Mouse (Mus musculus) B cell, adult 2 months (primary cell): ENCODE results near the gene Atn1.
"Not testable (repeated sequence)": the region's sequence is repeated elsewhere in the genome, so short reads cannot be mapped to it uniquely, and the experiment has no call there.

ENCODE experiments used
- DNase-seq, 2 experiments: peaks; one replicate each; pipeline ENCODE4 v3.0.0; 2022

The Atn1 gene

DNA sequence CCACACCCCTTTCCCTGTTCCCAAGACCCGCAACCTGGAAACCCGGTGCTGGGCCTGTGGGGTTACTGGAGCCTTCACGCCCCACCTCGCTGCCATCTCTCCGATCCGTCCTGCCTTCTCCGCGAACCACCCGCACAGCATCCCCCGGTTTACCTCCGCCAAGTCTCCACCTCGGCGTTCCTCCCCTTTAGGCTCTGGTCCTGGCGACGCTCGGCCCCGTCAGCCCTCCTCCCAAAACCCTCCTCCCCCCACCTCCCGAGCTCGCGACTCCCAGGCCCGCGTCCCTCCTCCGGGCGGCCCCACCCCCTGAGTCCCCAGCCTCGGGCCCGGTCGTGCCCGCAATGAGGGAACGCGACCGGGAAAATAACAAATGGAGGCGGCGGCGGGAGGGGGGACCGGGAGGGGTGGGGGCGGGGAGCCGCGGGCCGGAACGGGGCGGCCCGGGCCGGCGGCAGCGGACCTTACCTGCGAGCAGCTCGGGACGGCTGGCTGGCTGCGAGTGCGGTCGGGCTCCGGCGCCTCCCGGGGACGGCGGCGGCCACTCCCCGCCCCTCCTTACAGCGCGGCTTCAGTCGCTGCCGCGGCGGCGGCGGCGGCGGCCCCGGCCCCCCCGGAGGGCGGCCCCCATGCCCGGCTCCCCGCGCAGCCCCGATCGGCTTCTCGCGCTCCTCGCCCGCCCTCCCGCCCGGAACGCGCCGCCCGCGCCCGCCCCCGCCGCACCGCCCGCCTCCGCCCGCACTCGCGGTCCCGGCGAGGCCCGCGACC, at the start of gene Atn1, which contains the start of gene Gm45234:
Gene Atn1, minus strand, starts transcription at position 694 of the 765 bp plus-strand sequence.
Gene Gm45234, minus strand, starts transcription at position 191 of the 765 bp plus-strand sequence.
- DNase-seq, result peak; percentile 31 to 43

DNA sequence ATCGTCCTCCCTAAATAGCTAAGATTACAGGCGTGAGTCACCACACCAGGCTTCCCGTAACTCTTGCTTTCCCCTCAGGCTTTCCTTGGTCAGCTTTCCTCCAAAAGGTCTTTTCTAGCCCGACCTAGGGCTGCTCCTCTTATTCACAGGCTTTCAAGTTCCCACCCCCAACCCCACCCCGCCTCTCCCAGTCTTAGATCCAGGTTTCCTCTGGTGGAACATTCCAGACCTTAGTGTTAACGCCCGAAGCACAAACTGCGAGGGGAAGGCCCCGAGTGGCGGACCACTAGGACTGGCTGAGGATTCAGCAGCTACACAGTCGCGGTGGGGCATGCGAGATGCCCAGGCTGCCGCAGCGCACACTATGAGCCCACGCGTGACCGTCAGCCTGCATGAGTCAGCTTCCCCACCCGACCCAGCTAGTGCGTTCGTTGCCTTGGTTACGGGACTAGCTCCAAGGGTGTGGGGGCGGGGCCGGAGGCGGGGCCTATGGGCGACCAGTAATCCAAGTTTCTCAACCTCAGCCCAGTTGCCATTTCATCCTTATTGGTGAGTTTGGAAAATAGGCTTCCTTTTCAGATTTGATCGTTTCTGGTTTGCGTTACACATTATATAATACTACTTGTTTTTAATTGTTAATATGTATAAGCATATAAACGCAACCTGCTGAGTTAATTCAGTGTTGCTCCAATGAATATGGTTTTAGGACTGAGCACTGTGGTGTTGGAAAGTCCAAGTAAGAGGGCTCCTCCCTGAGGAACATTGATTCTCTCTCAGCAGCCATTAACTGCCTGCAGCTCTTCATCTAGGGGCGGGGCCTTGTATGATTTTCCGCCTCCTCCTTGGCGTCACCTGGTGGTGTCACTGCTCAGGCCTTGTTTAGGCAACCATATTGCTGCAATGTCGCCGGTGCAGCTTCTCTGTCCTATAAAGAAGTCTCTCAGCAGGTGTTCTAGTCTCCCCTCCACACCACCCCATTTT, 49.3 kb upstream of the Atn1 start:
- DNase-seq, result peak; percentile 93 to 95

DNA sequence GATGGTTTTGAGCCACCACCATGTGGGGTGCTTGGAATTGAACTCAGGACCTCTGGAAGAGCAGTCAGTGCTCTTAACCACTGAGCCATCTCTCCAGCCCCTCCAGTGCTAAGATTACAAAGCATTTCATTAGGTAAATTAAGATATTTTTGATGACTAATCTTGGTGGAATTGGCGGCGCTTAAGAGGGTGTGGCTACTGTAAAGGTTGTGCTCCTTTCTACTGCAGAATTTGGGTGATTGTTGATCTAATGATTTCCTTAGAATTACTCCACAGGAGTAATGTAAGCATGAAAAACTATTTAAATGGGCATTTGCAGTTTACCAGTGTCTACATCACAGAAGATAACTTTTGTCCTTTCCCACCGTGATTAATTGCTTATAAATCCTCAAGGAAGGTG, 48.0 kb upstream of the Atn1 start:
- DNase-seq, result no peak

DNA sequence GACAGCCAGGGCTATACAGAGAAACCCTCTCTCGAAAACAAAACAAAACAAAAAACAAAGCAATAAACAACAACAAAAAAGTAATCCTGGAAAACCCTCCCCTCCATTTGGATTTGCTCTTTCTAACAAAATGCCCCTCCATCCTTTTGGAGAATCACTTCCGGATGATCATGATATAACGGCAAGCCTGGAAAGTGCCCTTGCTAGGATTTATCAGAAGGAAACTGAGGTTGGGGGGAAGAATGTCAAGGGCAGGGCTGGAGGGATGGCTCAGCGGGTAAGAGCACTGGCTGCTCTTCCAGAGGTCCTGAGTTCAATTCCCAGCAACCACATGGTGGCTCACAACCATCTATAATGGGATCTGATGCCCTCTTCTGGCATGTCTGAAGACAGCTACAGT, 47.4 kb upstream of the Atn1 start:
- not testable (repeated sequence) for DNase-seq

DNA sequence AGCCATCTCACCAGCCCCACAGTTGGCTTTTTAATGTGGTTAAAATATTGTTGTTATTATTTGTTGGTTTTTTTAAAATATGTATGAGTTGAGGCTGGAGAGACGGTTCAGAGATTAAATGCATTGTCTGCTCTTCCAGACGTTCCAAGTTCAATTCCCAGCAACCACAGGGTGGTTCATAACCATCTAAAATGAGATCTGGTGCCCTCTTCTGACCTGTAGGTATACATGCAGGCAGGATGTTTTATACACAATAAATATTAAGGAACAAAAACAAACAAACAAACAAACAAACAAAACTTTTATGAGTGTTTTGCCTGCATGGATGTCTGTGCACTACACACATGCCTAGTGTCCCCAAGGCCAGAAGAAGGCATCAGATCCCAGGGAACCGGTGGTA, 46.7 kb upstream of the Atn1 start:
- DNase-seq, result no peak

DNA sequence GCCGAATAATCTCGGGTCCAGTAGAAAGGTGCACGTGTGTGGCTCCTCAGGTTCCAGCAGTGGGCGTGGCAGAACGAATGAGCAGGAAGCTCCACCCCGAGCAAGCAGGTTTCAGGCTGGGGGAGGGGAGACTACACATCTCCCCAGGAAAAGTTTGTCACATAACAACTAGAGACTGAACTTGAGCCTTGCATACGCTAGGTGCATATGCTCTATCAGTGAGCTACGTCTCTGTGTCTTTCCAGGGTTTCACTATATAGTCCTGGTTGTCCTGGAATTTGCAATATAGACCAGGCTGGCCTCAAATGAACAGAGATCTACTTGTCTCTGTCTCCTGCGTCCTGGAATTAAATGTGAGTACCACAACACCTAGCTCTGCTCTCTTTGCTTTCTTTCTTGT, 46.1 kb upstream of the Atn1 start:
- not testable (repeated sequence) for DNase-seq

DNA sequence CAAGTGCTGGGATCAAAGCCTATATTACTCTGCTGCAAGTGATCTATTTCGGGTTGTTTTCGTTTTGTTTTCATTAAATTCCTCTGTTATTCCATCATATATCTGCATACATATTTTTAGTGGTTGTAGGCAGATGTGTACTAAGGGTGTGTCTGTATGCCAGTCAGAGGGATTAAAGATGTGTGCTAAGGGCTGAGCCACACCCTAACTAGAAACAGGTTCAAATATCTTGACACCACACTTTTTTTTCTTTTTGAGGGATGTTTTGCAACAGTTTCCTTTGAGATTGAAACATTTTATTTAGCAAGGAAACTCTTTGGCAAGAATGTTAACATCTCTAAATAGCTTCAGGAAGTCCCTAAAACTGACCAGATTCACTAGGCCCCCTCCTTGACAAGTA, 39.9 kb upstream of the Atn1 start:
- DNase-seq, result no peak

DNA sequence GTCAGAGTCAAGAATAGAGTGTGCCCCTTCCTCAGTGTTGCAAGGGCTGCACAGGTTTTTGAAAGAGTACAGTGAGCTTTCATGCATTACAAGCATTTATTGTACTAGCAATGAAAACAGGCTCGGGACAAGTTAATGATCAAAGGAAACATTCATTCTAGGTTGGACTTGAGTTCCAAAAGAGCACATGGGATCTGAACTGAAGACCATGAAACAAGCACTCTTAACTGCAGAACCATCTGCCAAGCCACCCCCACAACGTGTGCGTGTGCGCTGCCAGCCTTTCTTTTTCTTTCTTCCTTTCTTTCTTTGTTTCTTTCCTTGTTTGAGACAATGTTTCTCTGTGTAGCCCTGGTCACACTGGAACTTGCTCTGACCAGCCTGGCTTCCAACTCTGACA, 39.5 kb upstream of the Atn1 start:
- DNase-seq, result no peak

DNA sequence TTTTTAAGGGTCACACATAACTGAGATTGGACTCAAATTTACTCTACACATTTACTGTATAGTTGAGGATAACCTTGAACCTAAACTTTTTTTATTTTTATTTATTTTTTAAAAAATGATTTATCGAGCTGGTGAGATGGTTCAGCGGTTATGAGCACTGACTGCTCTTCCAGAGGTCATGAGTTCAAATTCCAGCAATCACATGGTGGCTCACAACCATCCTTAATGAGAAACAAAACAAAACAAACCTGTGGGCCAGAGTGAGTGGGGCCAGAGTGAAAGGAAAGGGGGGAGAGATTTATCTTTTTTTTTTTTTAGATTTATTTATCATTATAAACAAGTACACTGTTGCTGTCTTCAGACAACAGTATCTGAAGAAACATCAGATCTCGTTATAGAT, 35.6 kb upstream of the Atn1 start:
- no peak for DNase-seq

DNA sequence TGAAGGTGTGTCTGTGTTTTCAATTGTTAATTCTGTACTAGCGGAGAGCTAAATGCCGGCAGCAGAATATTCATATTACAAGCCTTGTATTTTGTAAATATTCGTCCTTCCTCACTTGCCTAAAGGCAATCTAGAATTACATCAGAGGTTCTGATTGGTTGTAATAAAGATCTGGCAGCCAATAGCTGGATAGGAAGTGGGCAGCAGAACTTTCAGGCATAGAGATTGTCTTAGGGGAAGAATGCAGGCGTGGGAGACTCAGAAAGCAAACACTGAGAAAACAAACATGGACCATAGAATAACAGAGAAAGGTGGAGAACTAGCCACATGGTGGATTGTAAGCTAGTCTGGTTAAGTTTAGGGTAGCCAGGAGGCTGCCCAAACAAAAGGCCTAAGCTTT, 33.8 kb upstream of the Atn1 start:
- DNase-seq, result no peak

DNA sequence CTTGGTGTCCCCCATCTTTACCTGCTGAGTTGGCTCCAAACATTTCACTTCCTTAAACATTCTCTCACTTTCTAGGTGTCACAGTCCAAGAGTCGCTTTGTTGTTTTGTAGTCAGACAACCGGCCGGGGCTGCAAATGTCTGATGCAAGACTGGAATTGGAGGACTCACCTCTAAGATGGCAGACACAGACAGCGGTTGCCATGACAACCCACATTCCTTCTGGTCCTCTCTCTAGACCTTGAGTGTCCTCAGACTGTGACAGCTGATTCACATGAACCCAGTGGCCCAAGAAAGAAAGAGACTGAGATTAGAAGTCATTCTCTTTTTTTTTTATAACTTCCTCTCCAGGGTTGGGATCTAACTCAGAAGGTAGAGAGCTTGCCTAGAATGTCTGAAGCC, 33.2 kb upstream of the Atn1 start:
- no peak for DNase-seq

DNA sequence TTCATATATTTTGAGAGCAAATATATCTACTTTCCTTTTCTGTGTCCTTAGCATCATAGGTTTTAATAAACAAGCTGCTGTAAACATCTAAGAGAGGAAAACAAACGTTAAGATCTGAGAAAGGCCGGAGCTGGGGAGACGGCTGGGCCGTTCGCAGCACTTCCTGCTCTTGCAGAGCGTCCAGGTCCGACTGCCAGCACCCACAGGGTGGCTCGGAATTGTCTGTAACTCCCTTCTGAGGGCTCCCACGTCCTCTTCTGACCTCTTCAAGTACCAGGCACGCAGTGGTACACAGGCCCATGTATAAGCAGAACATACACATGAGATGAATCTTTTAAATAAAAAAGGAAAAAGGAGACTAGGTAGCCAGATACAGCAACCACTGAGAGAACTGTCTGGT, 31.4 kb upstream of the Atn1 start:
- no peak for DNase-seq

DNA sequence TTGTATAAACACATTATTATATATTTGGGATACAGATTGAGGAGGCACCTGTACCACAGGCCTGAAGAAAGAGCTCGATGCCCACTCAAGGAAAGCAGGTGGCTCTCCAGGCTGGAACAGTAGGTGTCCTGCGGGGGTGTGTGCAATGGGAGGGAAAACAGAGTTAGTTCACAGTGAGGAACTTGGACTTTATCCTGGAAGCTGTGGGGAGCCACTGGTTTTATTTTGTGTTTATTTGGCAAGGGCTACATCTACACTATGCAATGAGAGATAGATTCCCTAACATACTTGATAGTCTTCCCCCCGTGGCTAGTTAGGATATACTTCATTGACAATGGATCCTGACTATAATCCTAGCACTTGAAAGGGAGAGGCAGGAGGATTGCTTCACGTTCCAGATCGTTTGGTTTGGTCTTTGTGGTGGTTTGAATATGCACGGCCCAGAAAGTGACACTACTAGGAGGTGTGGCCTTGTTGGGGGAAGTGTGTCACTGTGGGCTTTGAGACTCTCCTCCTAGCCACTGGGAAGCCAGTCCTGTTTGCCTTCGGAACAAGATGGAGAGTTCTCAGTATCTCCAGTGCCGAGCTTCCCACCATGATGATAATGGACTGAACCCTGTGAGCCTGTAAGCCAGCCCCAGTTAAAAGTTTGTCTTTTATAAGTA, 30.6 kb upstream of the Atn1 start:
- DNase-seq, result no peak

DNA sequence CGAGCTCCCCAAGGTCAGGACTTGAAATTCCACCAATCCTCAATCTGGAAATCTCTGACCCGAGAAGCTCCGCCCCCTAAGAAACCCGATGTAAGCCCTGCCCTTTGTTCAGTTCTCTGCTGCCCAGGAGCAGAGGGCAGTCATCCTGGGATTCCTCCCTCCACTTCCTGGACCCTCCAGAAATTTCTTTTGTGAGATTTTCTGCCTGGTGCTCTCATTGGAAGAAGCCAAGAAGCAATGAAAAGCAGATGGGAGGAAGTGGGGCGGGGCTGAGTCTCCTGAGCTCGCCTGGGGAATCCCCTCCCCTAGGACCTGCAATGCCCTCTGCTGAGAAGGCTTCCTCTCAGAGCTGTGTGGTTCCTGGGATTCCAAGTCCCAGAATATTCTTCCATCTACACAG, 26.1 kb upstream of the Atn1 start:
- peak; percentile 71 to 72 for DNase-seq

DNA sequence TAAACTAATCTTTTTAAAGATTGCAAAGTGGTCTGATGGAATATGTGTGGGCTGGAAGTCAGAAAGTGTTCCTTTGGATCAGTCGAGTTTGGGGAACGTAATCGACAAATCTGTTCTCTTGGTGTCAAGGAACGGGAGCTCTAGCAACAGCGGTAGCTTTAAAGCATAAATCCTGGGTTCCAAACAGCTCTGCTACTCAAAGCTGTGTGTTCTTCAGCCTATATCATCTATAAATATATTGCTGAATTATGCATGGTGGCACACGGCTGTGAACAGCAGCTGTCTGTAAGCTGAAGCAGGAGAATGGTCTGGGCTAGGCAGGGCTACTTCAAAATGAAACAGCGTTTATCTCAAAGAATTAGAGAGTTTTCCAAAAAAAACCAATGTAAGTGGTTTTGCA, 24.6 kb upstream of the Atn1 start:
- no peak for DNase-seq

DNA sequence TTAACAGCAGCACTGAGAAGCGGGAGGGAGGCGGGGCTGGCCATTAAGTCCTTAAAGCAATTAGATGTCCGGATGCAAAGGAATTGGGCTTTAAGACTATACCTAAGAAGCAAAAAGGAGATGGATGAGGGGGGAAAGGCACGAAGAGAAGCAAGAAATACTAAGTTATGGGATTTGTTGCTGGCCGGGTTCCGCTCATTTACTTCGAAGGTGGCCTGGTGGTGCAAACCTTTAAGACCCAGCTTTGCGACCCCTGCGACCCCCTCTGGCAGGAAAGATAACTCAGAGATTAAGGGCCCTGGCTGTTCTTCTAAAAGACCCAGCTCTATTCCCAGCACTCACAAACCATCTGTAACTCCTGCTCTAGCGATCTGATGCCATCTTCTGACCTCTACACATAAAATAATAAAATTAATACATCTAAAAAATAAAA, 23.7 kb upstream of the Atn1 start:
- DNase-seq, result no peak

DNA sequence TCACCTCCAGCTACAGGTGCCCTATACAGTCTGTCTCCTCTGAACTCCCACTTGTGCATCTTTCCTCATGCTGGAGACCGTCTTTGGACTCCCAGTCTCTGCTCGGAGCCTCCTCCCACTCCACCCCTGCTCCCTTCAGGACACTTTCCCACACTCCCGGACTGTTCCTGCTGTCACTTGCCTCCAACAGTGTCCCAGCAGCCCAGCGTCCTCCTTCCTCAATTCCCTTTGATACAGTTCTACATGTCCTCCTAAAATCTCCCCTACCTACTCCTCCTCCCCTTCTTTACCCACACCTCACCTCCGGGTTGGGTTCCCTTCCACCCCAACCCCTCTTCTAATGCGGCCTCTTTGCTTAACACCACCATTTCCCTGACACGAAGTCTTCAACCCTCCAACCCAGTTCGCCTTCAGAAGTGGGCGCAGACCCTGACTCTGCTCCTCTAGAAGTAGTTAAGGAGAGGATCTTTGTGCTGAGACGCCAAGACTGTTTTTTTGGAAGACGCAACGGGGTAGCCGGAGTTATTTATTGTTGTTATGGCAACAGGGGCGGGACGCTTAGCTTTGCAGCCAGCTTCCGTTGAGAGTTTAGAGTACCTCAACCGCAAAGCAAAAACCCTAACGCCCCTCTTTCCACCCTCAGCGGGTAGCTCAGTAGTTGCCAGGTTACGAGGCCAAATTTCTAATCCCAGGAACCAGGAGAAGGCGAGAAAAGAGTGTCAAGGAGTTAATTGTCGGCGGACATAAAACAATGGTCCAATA, 23.1 kb upstream of the Atn1 start, which contains the start of gene Lrrc23:
Gene Lrrc23, minus strand, starts transcription at position 506 of the 762 bp plus-strand sequence.
- DNase-seq, result peak; percentile 77 to 78

DNA sequence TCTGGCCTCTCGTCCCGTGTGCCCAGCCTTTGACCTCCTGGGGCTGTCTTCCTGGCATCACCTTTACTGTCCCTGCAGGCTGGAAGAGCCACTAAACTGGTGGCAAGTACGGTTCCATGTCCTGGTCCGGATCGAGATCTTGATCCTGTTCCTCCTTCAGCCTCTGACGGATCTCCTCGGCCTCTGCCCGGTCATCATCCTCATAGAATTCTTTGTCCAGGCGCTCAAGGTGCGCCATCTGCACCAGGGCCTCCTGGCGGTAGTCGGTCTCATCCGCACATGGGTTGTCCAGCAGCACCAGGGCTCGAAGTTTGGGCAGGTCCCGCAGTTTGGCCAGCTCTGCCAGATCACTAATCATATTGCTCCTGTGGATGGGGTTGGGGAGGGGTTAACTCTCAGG, 14.2 kb upstream of the Atn1 start:
- DNase-seq, result no peak

DNA sequence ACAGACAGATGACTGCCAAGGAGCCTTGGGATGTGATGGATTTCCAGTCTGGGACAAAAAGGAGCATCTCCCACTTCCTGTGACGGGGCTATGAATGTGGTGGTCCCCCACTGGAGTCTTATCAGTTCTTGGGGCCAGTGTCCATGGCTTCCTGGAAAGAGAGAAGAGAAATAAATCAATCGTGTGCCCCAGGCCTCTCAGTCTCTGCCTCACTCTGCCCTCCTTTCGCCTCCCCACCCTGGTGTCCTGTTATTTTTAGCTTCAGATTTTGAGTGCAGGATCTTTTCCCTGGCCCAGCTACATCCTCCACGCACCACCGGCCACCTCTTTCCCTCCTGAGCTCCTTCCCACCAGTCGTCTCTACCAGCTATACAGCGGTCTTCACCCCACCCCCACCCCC, 13.7 kb upstream of the Atn1 start:
- DNase-seq, result no peak

DNA sequence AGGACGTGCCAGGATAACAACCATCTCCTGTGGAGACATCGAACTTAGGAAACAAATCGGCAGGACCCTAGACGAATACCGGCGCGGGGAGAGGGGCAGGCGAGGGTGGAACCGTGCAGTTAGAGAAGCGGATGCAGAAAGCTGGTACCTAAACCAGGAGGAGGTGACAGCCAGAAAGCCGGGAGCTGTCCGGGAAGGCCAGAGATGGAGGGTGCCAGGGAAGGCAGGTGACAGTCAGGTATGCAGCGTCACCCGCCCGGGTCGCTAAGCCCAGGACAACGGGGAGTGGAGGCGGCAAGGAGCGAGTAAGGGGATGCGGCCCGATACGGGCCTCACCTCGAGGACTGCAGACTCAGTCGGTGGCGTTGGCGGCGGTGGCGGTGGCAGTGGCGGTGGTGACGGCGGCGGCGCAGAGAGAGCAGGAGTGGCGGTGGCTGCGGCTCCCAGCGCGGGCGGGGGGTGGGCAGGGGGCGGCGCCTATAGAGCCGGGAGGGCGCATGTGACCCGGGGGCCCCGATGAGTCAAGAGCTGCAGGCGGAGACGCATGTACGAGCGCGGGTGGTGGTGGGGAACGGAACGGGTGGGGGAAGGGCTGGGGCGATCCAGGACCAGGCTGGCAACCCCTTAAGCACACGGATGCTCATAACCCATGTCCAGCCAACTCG, 12.9 kb upstream of the Atn1 start, which contains the start of gene Eno2:
Gene Eno2, minus strand, starts transcription at position 573 of the 665 bp plus-strand sequence.
- DNase-seq, result peak; percentile 66 to 69

DNA sequence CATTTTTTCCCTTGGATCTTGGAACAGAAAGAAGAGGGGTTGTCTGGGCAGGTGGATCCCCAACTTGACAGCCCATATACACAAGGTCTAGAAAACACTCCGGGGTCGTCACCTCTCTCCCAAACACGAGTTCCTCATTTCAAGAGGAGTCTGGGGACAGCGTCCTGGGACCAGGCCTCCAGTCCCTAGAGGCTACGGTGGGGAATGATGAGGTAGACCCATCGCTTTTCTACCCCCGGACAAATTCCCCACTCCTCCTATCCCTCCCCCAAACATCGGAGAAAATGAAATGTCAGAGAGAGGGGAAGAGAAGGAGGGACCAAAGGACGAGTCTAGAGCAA, 12.3 kb upstream of the Atn1 start:
- DNase-seq, result peak in 1 of 2 experiments; percentile 26
